Mouse (Mus musculus): Measurements from ENCODE around the gene Ascl1. TPM values are rescaled to one million over a fixed set of nuclear protein-coding genes. Genes with fewer than 3 reads are reported as not detected.

Ascl1 gene
- polyA plus RNA-seq, 1 experiment = not detected

DNA sequence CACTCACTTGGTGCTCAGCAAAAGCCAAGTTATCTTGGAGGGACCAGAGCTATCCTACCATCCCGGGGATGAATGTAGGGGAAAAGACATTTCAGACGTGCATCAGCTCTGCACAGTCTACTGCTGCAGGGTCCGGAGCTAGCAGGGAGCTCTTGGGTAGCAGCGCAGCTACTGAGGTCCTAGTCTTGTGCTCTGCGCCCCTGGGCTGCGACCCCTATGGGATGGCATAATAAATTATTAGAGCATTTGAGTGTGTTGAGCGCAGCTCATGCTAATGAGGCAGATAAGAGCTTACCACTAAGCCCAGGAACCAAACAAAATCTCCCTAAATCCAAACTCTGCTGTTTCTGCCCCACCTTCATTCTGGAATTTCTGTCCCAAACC, 8.2 kb upstream of the Ascl1 start:
- H3K4me2 ChIP-seq (ENCODE audit: low read depth) = no peak overlapping the region
- H3K4me3 ChIP-seq = no peak overlapping the region
- H3K36me3 ChIP-seq (ENCODE audit: control insufficient read depth, insufficient read depth) = no peaks in the 10 kb centered on the region
- no peak overlapping the region for H3ac ChIP-seq (ENCODE audit: control insufficient read depth, insufficient read length)
- H3K27me3 ChIP-seq (ENCODE audit: control insufficient read depth, insufficient read depth, insufficient read length) = peaks cover 9% of the 10 kb centered on the region
- no peak for TF ChIP-seq MYOG (IDR thresholded peaks at IDR 0.05; ENCODE audit: control insufficient read depth in 1 of 3, insufficient read depth in 1 of 3, insufficient read length in 2 of 3, low read depth in 2 of 3)
- no peak for TF ChIP-seq E2F4 (IDR thresholded peaks at IDR 0.05; ENCODE audit: insufficient read depth)
- no peaks in the 10 kb centered on the region for H3K79me2 ChIP-seq (ENCODE audit: control insufficient read depth, insufficient read depth)

DNA sequence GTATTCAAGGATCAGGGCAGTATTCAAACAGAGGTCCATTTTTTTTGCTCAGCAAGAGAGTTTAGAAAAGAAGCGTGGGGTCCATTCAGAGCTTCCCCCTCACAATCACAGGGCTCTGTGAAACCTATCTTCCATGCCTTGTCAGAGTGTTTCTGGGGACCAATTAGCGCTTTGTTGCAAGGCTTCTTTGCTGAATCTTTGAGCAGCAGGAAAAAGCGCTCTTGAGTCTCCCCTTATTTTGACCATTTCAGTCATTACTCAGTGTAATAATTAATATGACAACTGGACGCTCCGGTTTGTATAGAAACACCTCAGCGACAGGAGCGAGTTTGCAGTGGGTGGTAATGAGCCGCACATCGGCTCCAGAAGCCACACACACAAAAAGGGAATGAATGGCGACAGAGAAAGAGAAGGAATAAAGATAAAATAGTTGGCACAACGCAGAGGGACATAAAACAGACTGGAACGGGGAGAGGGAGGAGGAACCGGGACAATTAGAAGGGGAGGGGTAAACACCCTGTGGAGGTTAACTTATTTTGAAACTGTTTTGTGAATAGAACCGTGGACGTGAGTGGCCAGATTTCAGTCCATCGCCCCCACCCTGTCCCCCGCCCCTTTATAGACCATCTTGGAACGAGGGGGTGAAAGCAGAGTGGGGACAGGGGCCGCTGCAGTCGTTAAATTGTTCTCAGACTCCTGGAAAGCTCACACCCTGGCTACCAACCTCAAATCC, 7.6 kb upstream of the Ascl1 start:
- no peaks in the 10 kb centered on the region for H3K79me2 ChIP-seq (ENCODE audit: control insufficient read depth, insufficient read depth)
- H3K36me3 ChIP-seq (ENCODE audit: control insufficient read depth, insufficient read depth) = no peaks in the 10 kb centered on the region
- no peak overlapping the region for H3K4me3 ChIP-seq
- peaks cover 9% of the 10 kb centered on the region for H3K27me3 ChIP-seq (ENCODE audit: control insufficient read depth, insufficient read depth, insufficient read length)
- TF ChIP-seq REST (IDR thresholded peaks at IDR 0.05; ENCODE audit: insufficient read depth, insufficient read length) = no peak
- no peak for TF ChIP-seq USF1 (IDR thresholded peaks at IDR 0.05; ENCODE audit: low read depth)
- TF ChIP-seq TCF12 (IDR thresholded peaks at IDR 0.05; ENCODE audit: insufficient read depth, poor library complexity, severe bottlenecking) = no peak
- H3ac ChIP-seq (ENCODE audit: control insufficient read depth, insufficient read length) = no peak overlapping the region
- H3K4me2 ChIP-seq (ENCODE audit: low read depth) = no peak overlapping the region

DNA sequence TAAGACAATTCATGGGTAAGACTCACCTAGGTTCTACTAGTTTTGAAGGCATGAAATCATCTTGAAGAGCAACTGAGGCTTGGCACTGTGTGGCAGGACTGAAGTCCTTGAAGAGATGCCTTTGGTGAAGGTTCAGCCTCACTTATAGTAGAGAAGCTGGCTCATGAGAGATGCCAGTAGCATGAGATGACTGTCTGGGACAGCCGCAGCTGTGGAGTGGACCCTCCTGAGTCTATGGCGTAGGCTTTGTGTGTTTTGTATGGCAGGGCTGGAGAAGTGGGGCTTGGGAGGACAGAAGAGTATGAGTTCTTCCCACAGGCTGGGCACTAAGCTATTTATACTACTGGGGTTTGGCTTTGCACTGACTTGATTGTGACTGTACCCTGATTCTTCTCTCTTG, 3.6 kb upstream of the Ascl1 start:
- Histone ChIP-seq H3K4me3 (no peak overlapping the region), H3K79me2 (ENCODE audit: control insufficient read depth, insufficient read depth) (no peaks in the 10 kb centered on the region), H3K27me3 (ENCODE audit: control insufficient read depth, insufficient read depth, insufficient read length) (peaks cover 16% of the 10 kb centered on the region), H3K36me3 (ENCODE audit: control insufficient read depth, insufficient read depth) (no peaks in the 10 kb centered on the region), H3K4me2 (ENCODE audit: low read depth) (no peak overlapping the region), H3ac (ENCODE audit: control insufficient read depth, insufficient read length) (no peak overlapping the region)
- no peak for TF ChIP-seq CEBPB (IDR thresholded peaks at IDR 0.05; ENCODE audit: insufficient read depth, poor library complexity, severe bottlenecking)
- no peak for TF ChIP-seq SRF (IDR thresholded peaks at IDR 0.05; ENCODE audit: control insufficient read depth, insufficient read length, low read depth)
- TF ChIP-seq MYOD1 (IDR thresholded peaks at IDR 0.05; ENCODE audit: control insufficient read depth in 1 of 3, insufficient read length in 2 of 3, low read depth in 2 of 3) = no peak
- TF ChIP-seq TCF3 (IDR thresholded peaks at IDR 0.05; ENCODE audit: insufficient read length, low read depth) = no peak
- TF ChIP-seq MYOG (IDR thresholded peaks at IDR 0.05; ENCODE audit: control insufficient read depth in 1 of 3, insufficient read depth in 1 of 3, insufficient read length in 2 of 3, low read depth in 2 of 3) = no peak
- no peak for TF ChIP-seq USF1 (IDR thresholded peaks at IDR 0.05; ENCODE audit: low read depth)

DNA sequence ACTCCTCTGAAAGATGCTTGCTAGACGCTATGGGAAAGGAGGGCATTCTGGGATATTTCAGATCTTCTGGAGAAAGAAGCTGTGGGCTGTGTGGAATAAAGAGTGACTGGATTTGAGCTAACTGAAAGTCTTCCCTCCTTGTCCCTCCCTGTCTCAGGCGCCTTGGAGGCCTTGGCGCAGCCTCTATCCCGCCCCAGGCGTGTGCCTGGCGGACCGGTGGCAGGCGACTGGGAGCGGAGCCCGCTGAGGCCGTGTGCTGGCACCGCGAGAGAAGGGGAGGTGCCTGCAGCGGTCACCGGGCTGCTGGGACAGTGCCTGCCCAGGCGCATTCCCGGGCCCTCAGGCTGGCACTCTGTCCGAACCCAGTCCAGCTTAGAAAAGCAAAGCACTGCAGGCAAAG, 1.1 kb upstream of the Ascl1 start:
- Histone ChIP-seq H3K36me3 (ENCODE audit: control insufficient read depth, insufficient read depth) (no peaks in the 10 kb centered on the region), H3ac (ENCODE audit: control insufficient read depth, insufficient read length) (no peak overlapping the region), H3K79me2 (ENCODE audit: control insufficient read depth, insufficient read depth) (no peaks in the 10 kb centered on the region), H3K4me2 (ENCODE audit: low read depth) (no peak overlapping the region), H3K4me3 (no peak overlapping the region), H3K27me3 (ENCODE audit: control insufficient read depth, insufficient read depth, insufficient read length) (peaks cover 24% of the 10 kb centered on the region)
- TF ChIP-seq E2F4 (IDR thresholded peaks at IDR 0.05; ENCODE audit: insufficient read depth) (no peak), POLR2A (IDR thresholded peaks at IDR 0.05; ENCODE audit: insufficient read length, low read depth) (no peak), MYOD1 (IDR thresholded peaks at IDR 0.05; ENCODE audit: control insufficient read depth in 1 of 3, insufficient read length in 2 of 3, low read depth in 2 of 3) (no peak), USF1 (IDR thresholded peaks at IDR 0.05; ENCODE audit: low read depth) (no peak), CEBPB (IDR thresholded peaks at IDR 0.05; ENCODE audit: insufficient read depth, poor library complexity, severe bottlenecking) (no peak), MAX (IDR thresholded peaks at IDR 0.05; ENCODE audit: low read depth) (no peak), MYOG (IDR thresholded peaks at IDR 0.05; ENCODE audit: control insufficient read depth in 1 of 3, insufficient read depth in 1 of 3, insufficient read length in 2 of 3, low read depth in 2 of 3) (no peak), REST (IDR thresholded peaks at IDR 0.05; ENCODE audit: insufficient read depth, insufficient read length) (no peak), SRF (IDR thresholded peaks at IDR 0.05; ENCODE audit: control insufficient read depth, insufficient read length, low read depth) (no peak), TCF12 (IDR thresholded peaks at IDR 0.05; ENCODE audit: insufficient read depth, poor library complexity, severe bottlenecking) (no peak), TCF3 (IDR thresholded peaks at IDR 0.05; ENCODE audit: insufficient read length, low read depth) (no peak), POLR2AphosphoS2 (IDR thresholded peaks at IDR 0.05; ENCODE audit: insufficient read length, low read depth) (no peak)

DNA sequence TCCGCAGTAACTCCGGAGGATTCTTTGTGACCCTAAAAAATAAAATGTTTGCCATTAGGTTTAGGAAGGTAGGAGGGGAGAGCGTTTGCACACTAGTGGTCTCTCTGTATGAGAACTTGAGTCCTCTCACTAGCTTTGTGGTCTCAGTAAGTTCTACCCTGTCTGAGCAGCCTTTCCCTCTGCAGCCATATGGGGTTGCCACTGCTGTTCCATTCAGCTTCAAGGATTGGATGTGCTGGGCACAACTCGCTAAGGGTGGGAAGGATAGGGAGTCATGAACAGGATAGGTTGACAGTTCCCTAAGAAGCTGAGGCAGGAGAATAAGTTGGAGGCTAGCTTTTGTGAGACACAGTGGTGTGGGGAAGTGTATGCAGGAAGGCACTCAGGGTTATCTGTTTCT, 716 bp upstream of the Ascl1 start:
- H3K4me2 ChIP-seq (ENCODE audit: low read depth) = no peak overlapping the region
- H3ac ChIP-seq (ENCODE audit: control insufficient read depth, insufficient read length) = no peak overlapping the region
- H3K79me2 ChIP-seq (ENCODE audit: control insufficient read depth, insufficient read depth) = no peaks in the 10 kb centered on the region
- no peaks in the 10 kb centered on the region for H3K36me3 ChIP-seq (ENCODE audit: control insufficient read depth, insufficient read depth)
- no peak for TF ChIP-seq CEBPB (IDR thresholded peaks at IDR 0.05; ENCODE audit: insufficient read depth, poor library complexity, severe bottlenecking)
- no peak for TF ChIP-seq MYOG (IDR thresholded peaks at IDR 0.05; ENCODE audit: control insufficient read depth in 1 of 3, insufficient read depth in 1 of 3, insufficient read length in 2 of 3, low read depth in 2 of 3)
- no peak for TF ChIP-seq POLR2A (IDR thresholded peaks at IDR 0.05; ENCODE audit: insufficient read length, low read depth)
- no peak for TF ChIP-seq TCF3 (IDR thresholded peaks at IDR 0.05; ENCODE audit: insufficient read length, low read depth)
- no peak for TF ChIP-seq E2F4 (IDR thresholded peaks at IDR 0.05; ENCODE audit: insufficient read depth)
- TF ChIP-seq SRF (IDR thresholded peaks at IDR 0.05; ENCODE audit: control insufficient read depth, insufficient read length, low read depth) = no peak
- TF ChIP-seq TCF12 (IDR thresholded peaks at IDR 0.05; ENCODE audit: insufficient read depth, poor library complexity, severe bottlenecking) = no peak
- no peak overlapping the region for H3K4me3 ChIP-seq
- H3K27me3 ChIP-seq (ENCODE audit: control insufficient read depth, insufficient read depth, insufficient read length) = peaks cover 24% of the 10 kb centered on the region
